Comparison of ENCODE assay signal across 15 mouse cellular contexts in genomic region chr4:152100541-152100940, GRCm38 (mm10). TPM values are rescaled to one million over a fixed set of nuclear protein-coding genes. Genes with fewer than 3 reads are reported as not detected.
DNase-seq lines count a peak whose midpoint lies in the region; ATAC-seq and TF ChIP-seq lines count a peak whose summit lies in the region.
"Had no signal": no experiment of that assay in that cellular context is flagged by ENCODE, and none has a peak within 500 bp of the region (broad histone marks: within the 10 kb centered on the region; RNA-seq: fewer than 3 reads in every experiment).

No protein-coding gene starts in this region.

- DNase-seq in gastrocnemius, postnatal 10 days = peak; percentile 3
- DNase-seq in gastrocnemius, postnatal 4 days (ENCODE audit: low spot score in 2 of 2) = no peak
- peak; percentile 77 for DNase-seq in layer of hippocampus, adult 9-11 months
- no peak for DNase-seq in layer of hippocampus, postnatal 36 days
- peak; percentile 75 to 88 for DNase-seq in left cerebral cortex, postnatal 14 days (ENCODE audit: low spot score in 2 of 2)
- no peak for DNase-seq in cerebellum, postnatal 36 days
- DNase-seq: B cell, adult 2 months had no signal

- no peak for TF ChIP-seq CTCF in E14TG2a.4 (conservative IDR thresholded peaks at IDR 0.05; ENCODE audit: low read length)

- H3K27me3 ChIP-seq in E14TG2a.4 (ENCODE audit: insufficient read depth, low read length) = no peaks in the 10 kb centered on the region
- H3K27me3 ChIP-seq: forebrain, embryonic 15.5 days; neural tube, embryonic 13.5 days had no signal

- peak overlapping the region; percentile 45; the same call in 1 of the 2 replicates for H3K4me3 ChIP-seq in E14TG2a.4 (replicated peaks; ENCODE audit: low read length)
- H3K4me3 ChIP-seq: forebrain, embryonic 15.5 days; neural tube, embryonic 13.5 days had no signal

- H3K9me3 ChIP-seq in E14TG2a.4 (ENCODE audit: low read length) = no peaks in the 10 kb centered on the region
- H3K9me3 ChIP-seq: forebrain, embryonic 15.5 days; megakaryocyte, embryonic 14.5 days; neural tube, embryonic 13.5 days had no signal

- intact Hi-C loops in left cerebral cortex, postnatal 14 days (cut with DNase I) = no loop called here

- H3K4me1 ChIP-seq in E14TG2a.4 (replicated peaks; ENCODE audit: low read depth, low read length) = peaks cover 95% of the 10 kb centered on the region
- H3K4me1 ChIP-seq: forebrain, embryonic 15.5 days had no signal

- no peak for ATAC-seq in megakaryocyte, adult 5-6 weeks (ENCODE audit: poor library complexity, severe bottlenecking)
- ATAC-seq: forebrain, embryonic 15.5 days; hindbrain, postnatal 0 days had no signal

- H3K36me3 ChIP-seq in E14TG2a.4 (ENCODE audit: insufficient read depth, low read length) = peaks cover 51% of the 10 kb centered on the region

RNA-seq across cellular contexts. Expression of gene Tnfrsf25, which starts 15.2 kb away (rescaled TPM):
- total RNA-seq in gastrocnemius, postnatal 10 days (2021) = 1 to 10 TPM in 1 of 2 experiments, under 1 TPM in 1; 0.82 to 2.9 TPM
- 1 to 10 TPM; 1.9 to 2.0 TPM for total RNA-seq in gastrocnemius, postnatal 4 days (2021)
- total RNA-seq in layer of hippocampus, postnatal 36 days (2021) = 10 to 100 TPM; 46.5 to 65.3 TPM
- 10 to 100 TPM in 1 of 2 experiments, 1 to 10 TPM in 1; 6.2 to 16.5 TPM for total RNA-seq in left cerebral cortex, postnatal 14 days (2021)
- 0.13 and 0.25 TPM in 2 replicates for total RNA-seq in megakaryocyte, adult 5-6 weeks (2015)
- 0.18 and 2.8 TPM in 2 replicates for total RNA-seq in megakaryocyte, adult 5-6 weeks (2017)

RNA-seq across cellular contexts. Expression of gene Plekhg5, which starts 28.2 kb away (rescaled TPM):
- total RNA-seq in gastrocnemius, postnatal 10 days (2021) = 10 to 100 TPM; 14.7 to 22.0 TPM
- 10 to 100 TPM; 22.2 to 31.9 TPM for total RNA-seq in gastrocnemius, postnatal 4 days (2021)
- total RNA-seq in layer of hippocampus, postnatal 36 days (2021) = 100 to 1,000 TPM; 158 to 166 TPM
- total RNA-seq in left cerebral cortex, postnatal 14 days (2021) = 10 to 100 TPM; 74.0 to 84.0 TPM
- 1.7 and 2.6 TPM in 2 replicates for total RNA-seq in megakaryocyte, adult 5-6 weeks (2015)
- 3.0 and 3.6 TPM in 2 replicates for total RNA-seq in megakaryocyte, adult 5-6 weeks (2017)

RNA-seq across cellular contexts. Expression of gene Espn, which starts 51.6 kb away (rescaled TPM):
- total RNA-seq in gastrocnemius, postnatal 10 days (2021) = 1 to 10 TPM; 1.1 to 1.2 TPM
- 1 to 10 TPM; 1.5 TPM for total RNA-seq in gastrocnemius, postnatal 4 days (2021)
- 1 to 10 TPM; 1.4 to 1.5 TPM for total RNA-seq in layer of hippocampus, postnatal 36 days (2021)
- under 1 TPM; 0.24 to 0.44 TPM for total RNA-seq in left cerebral cortex, postnatal 14 days (2021)
- total RNA-seq in megakaryocyte, adult 5-6 weeks (2015) = 1.2 and 1.4 TPM in 2 replicates
- 0.22 and 0.24 TPM in 2 replicates for total RNA-seq in megakaryocyte, adult 5-6 weeks (2017)

RNA-seq across cellular contexts. Expression of gene Hes2, which starts 58.1 kb away (rescaled TPM):
- not detected for total RNA-seq in gastrocnemius, postnatal 10 days (2021)
- not detected for total RNA-seq in gastrocnemius, postnatal 4 days (2021)
- not detected for total RNA-seq in layer of hippocampus, postnatal 36 days (2021)
- total RNA-seq in left cerebral cortex, postnatal 14 days (2021) = not detected
- not detected in 2 replicates for total RNA-seq in megakaryocyte, adult 5-6 weeks (2015)
- not detected in 2 replicates for total RNA-seq in megakaryocyte, adult 5-6 weeks (2017)
- total RNA-seq: adrenal gland, postnatal 4 days; hindbrain, postnatal 0 days; layer of hippocampus, postnatal 25 days had no signal

Comparison
In these comparisons a context has a peak if more than half of its experiments do, and no peak if none do; other contexts are left out.
1. DNase-seq: peak in gastrocnemius, postnatal 10 days (single experiment), layer of hippocampus, adult 9-11 months (single experiment) and left cerebral cortex, postnatal 14 days (2 of 2); none in gastrocnemius, postnatal 4 days (0 of 2), layer of hippocampus, postnatal 36 days (0 of 2) and cerebellum, postnatal 36 days (0 of 2).